Mouse (Mus musculus): ENCODE results near the gene Lst1. TPM values are rescaled to one million over a fixed set of nuclear protein-coding genes. Genes with fewer than 3 reads are reported as not detected.

Gene Lst1
- polyA plus RNA-seq, 1 experiment from 2014 or later = 10.7 TPM

DNA sequence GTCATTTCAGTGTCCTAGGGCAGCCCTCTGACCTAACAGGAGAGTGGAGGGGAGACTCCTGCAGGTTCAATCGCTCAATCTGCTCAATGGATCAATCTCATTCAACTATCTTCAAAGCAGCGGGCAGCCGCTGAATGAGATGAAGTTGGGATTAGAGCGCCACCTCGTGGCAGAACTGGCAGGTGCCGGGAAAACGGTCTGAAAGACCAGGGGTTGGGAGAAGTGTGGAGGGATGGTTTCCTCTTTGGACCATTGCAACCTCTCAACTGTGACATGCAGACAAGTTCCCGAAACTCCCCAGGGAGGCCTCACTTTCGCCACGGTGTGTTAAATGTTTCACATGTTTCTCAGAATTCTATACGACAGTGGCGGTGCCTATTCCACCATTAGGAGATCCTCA is 43.8 kb upstream of the Lst1 start:
- WGBS = 9% methylated on average over 12 of the region's 12 CpGs

DNA sequence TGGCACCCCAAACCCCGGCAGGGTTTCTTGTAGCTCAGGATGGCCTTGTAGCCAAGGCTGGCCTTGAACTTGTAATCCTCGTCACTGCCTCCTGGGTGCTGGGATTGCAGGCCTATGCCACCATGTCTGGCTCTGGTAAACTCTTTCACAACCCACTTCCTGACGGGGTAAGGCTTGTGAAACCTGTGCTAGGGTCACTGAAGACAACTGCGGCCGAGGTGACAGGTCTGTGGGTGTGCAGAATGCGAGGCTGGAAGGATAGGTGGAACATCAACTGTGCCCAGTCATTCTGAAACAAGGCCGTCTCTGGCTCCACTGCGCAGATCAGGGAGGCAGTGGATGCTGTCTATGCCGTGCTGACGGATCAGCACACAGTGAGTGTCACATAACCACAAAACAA is 42.8 kb upstream of the Lst1 start:
- ATAC-seq (ENCODE audit: low FRiP score, low TSS enrichment) = no peak

More for the DNA sequence above, 43.8 kb upstream of the Lst1 start:
- H3K9me3 ChIP-seq (ENCODE audit: low read length) = no peaks in the 10 kb centered on the region
- H3K9ac ChIP-seq (replicated peaks; ENCODE audit: low read length) = no peak overlapping the region
- H3K36me3 ChIP-seq (ENCODE audit: insufficient read depth, low read length) = peaks cover 16% of the 10 kb centered on the region
- no peak for ATAC-seq (ENCODE audit: low FRiP score, low TSS enrichment)
- H3K4me1 ChIP-seq (ENCODE audit: insufficient read depth, low read length) = peaks cover 40% of the 10 kb centered on the region
- no peak overlapping the region for H3K4me3 ChIP-seq (ENCODE audit: low read length)
- peak overlapping the region; percentile 70; the same call in 1 of the 2 replicates for H3K27ac ChIP-seq (ENCODE audit: low read length)
- H3K4me2 ChIP-seq (replicated peaks; ENCODE audit: low read depth, low read length) = peak overlapping the region; percentile 23; the same call in 1 of the 2 replicates
- no peaks in the 10 kb centered on the region for H3K27me3 ChIP-seq (ENCODE audit: insufficient read depth, low read length)

GRCm38 (mm10) chr17:35226561-35227046 is 38.4 kb upstream of the Lst1 start:
- no peak for ATAC-seq (ENCODE audit: low FRiP score, low TSS enrichment)
- 82% methylated on average over 14 of the region's 14 CpGs for whole genome bisulfite sequencing
- Histone ChIP-seq H3K27ac (ENCODE audit: low read length) (peak overlapping the region; percentile 11; the same call in 1 of the 2 replicates), H3K9me3 (ENCODE audit: low read length) (no peaks in the 10 kb centered on the region), H3K36me3 (ENCODE audit: insufficient read depth, low read length) (peaks cover 19% of the 10 kb centered on the region), H3K4me2 (replicated peaks; ENCODE audit: low read depth, low read length) (no peak overlapping the region), H3K4me1 (ENCODE audit: insufficient read depth, low read length) (peaks cover 6% of the 10 kb centered on the region; the same call in 1 of the 2 replicates), H3K9ac (replicated peaks; ENCODE audit: low read length) (no peak overlapping the region), H3K27me3 (ENCODE audit: insufficient read depth, low read length) (no peaks in the 10 kb centered on the region), H3K4me3 (ENCODE audit: low read length) (no peak overlapping the region)

More for the DNA sequence above, 42.8 kb upstream of the Lst1 start:
- Histone ChIP-seq H3K27me3 (ENCODE audit: insufficient read depth, low read length) (no peaks in the 10 kb centered on the region), H3K4me2 (replicated peaks; ENCODE audit: low read depth, low read length) (no peak overlapping the region), H3K9ac (replicated peaks; ENCODE audit: low read length) (no peak overlapping the region), H3K9me3 (ENCODE audit: low read length) (no peaks in the 10 kb centered on the region), H3K4me3 (ENCODE audit: low read length) (no peak overlapping the region), H3K4me1 (ENCODE audit: insufficient read depth, low read length) (peaks cover 37% of the 10 kb centered on the region), H3K27ac (ENCODE audit: low read length) (no peak overlapping the region), H3K36me3 (ENCODE audit: insufficient read depth, low read length) (peaks cover 16% of the 10 kb centered on the region)
- 90% methylated on average over 10 of the region's 10 CpGs for WGBS

GRCm38 (mm10) chr17:35225456-35225855 is 37.2 kb upstream of the Lst1 start:
- no peak overlapping the region for H3K4me3 ChIP-seq (ENCODE audit: low read length)
- 91% methylated on average over 5 of the region's 5 CpGs for WGBS
- no peak overlapping the region for H3K4me2 ChIP-seq (replicated peaks; ENCODE audit: low read depth, low read length)
- no peaks in the 10 kb centered on the region for H3K27me3 ChIP-seq (ENCODE audit: insufficient read depth, low read length)
- no peak overlapping the region for H3K27ac ChIP-seq (ENCODE audit: low read length)
- no peaks in the 10 kb centered on the region for H3K9me3 ChIP-seq (ENCODE audit: low read length)
- peaks cover 19% of the 10 kb centered on the region for H3K36me3 ChIP-seq (ENCODE audit: insufficient read depth, low read length)
- 0 out of 2 replicates have a peak, but pooled peaks cover 5% of the 10 kb centered on the region for H3K4me1 ChIP-seq (ENCODE audit: insufficient read depth, low read length)
- H3K9ac ChIP-seq (replicated peaks; ENCODE audit: low read length) = no peak overlapping the region
- no peak for ATAC-seq (ENCODE audit: low FRiP score, low TSS enrichment)

GRCm38 (mm10) chr17:35224641-35225040 is 36.4 kb upstream of the Lst1 start:
- Histone ChIP-seq H3K27me3 (ENCODE audit: insufficient read depth, low read length) (no peaks in the 10 kb centered on the region), H3K4me2 (replicated peaks; ENCODE audit: low read depth, low read length) (no peak overlapping the region), H3K9me3 (ENCODE audit: low read length) (no peaks in the 10 kb centered on the region), H3K4me3 (ENCODE audit: low read length) (no peak overlapping the region), H3K4me1 (ENCODE audit: insufficient read depth, low read length) (peaks cover 9% of the 10 kb centered on the region), H3K9ac (replicated peaks; ENCODE audit: low read length) (no peak overlapping the region), H3K27ac (ENCODE audit: low read length) (no peak overlapping the region), H3K36me3 (ENCODE audit: insufficient read depth, low read length) (peaks cover 22% of the 10 kb centered on the region)
- no peak for ATAC-seq (ENCODE audit: low FRiP score, low TSS enrichment)
- WGBS = 89% methylated on average over 4 of the region's 4 CpGs

GRCm38 (mm10) chr17:35222299-35222698 is 34.1 kb upstream of the Lst1 start:
- H3K4me1 ChIP-seq (ENCODE audit: insufficient read depth, low read length) = peaks cover 9% of the 10 kb centered on the region

GRCm38 (mm10) chr17:35220156-35220952 is 32.1 kb upstream of the Lst1 start, which contains the start of gene Gm16181:
TSS of gene Gm16181 (plus strand) at chr17:35220834.
- Histone ChIP-seq H3K4me2 (replicated peaks; ENCODE audit: low read depth, low read length) (no peak within 1 kb of the TSS), H3K27me3 (ENCODE audit: insufficient read depth, low read length) (no peaks in the 10 kb centered on the region), H3K4me3 (ENCODE audit: low read length) (no peak within 1 kb of the TSS), H3K4me1 (ENCODE audit: insufficient read depth, low read length) (peaks cover 9% of the 10 kb centered on the region), H3K27ac (ENCODE audit: low read length) (peak within 1 kb of the TSS; percentile 56), H3K9me3 (ENCODE audit: low read length) (no peaks in the 10 kb centered on the region), H3K9ac (replicated peaks; ENCODE audit: low read length) (peak within 1 kb of the TSS; percentile 17; the same call in 1 of the 2 replicates), H3K36me3 (ENCODE audit: insufficient read depth, low read length) (peaks cover 15% of the 10 kb centered on the region)
- 68% methylated on average over 28 of the region's 28 CpGs for WGBS
- no peak; the same call in 1 of the 2 replicates for ATAC-seq (ENCODE audit: low FRiP score, low TSS enrichment)

More at GRCm38 (mm10) chr17:35222299-35222698, 34.1 kb upstream of the Lst1 start:
- Histone ChIP-seq H3K36me3 (ENCODE audit: insufficient read depth, low read length) (peaks cover 15% of the 10 kb centered on the region), H3K27me3 (ENCODE audit: insufficient read depth, low read length) (no peaks in the 10 kb centered on the region), H3K9me3 (ENCODE audit: low read length) (no peaks in the 10 kb centered on the region), H3K4me2 (replicated peaks; ENCODE audit: low read depth, low read length) (no peak overlapping the region), H3K27ac (ENCODE audit: low read length) (no peak overlapping the region), H3K9ac (replicated peaks; ENCODE audit: low read length) (no peak overlapping the region), H3K4me3 (ENCODE audit: low read length) (no peak overlapping the region)
- WGBS = 67% methylated on average over 6 of the region's 6 CpGs
- no peak for ATAC-seq (ENCODE audit: low FRiP score, low TSS enrichment)

- no peak for ATAC-seq (ENCODE audit: low FRiP score, low TSS enrichment)
- no peak overlapping the region for H3K4me3 ChIP-seq (ENCODE audit: low read length)
- H3K4me1 ChIP-seq (ENCODE audit: insufficient read depth, low read length) = peaks cover 10% of the 10 kb centered on the region
- H3K27ac ChIP-seq (ENCODE audit: low read length) = peak overlapping the region; percentile 22; the same call in 1 of the 2 replicates
- WGBS = 68% methylated on average over 6 of the region's 6 CpGs
- H3K9me3 ChIP-seq (ENCODE audit: low read length) = no peaks in the 10 kb centered on the region
- H3K4me2 ChIP-seq (replicated peaks; ENCODE audit: low read depth, low read length) = no peak overlapping the region
- peaks cover 12% of the 10 kb centered on the region; the same call in 1 of the 2 replicates for H3K36me3 ChIP-seq (ENCODE audit: insufficient read depth, low read length)
- no peaks in the 10 kb centered on the region for H3K27me3 ChIP-seq (ENCODE audit: insufficient read depth, low read length)
- H3K9ac ChIP-seq (replicated peaks; ENCODE audit: low read length) = no peak overlapping the region
Measured at GRCm38 (mm10) chr17:35219601-35220041, 31.4 kb upstream of the Lst1 start.

DNA sequence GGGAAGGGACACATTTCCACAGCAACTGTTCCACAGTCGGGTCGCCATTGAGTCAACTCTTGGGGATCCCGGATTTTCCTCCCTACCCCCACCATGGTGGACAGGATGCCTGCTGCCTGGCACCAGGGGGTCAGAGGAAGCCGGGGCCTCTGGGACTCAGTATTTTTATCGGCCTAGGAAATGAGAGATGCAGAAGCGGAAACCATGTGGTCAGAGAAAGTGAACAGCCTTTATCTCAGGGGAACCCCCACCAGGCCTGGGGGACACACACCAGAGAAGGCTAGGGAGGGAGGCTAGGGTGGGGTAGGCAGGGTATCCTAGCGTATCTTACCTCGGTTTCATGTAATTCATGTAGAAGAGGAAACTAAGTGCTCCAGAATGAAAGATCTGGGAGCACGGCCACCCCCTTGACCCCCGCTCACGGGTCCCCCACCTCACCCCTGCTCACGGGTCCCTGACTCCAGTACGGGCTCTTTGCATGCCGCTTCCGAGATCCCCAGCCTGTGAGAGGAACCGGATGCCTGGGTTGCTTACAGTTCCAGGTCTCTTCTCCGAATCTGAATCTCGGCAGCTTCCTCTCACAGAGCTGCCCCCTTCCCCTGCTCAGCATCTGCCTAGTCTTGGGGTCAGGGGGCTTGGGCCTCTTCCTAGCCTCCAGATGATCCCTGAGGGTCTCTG is 30.4 kb upstream of the Lst1 start:
- Histone ChIP-seq H3K36me3 (ENCODE audit: insufficient read depth, low read length) (peaks cover 12% of the 10 kb centered on the region; the same call in 1 of the 2 replicates), H3K27me3 (ENCODE audit: insufficient read depth, low read length) (no peaks in the 10 kb centered on the region), H3K27ac (ENCODE audit: low read length) (peak overlapping the region; percentile 81), H3K9me3 (ENCODE audit: low read length) (no peaks in the 10 kb centered on the region), H3K4me1 (ENCODE audit: insufficient read depth, low read length) (peaks cover 13% of the 10 kb centered on the region), H3K4me3 (ENCODE audit: low read length) (no peak overlapping the region), H3K9ac (replicated peaks; ENCODE audit: low read length) (no peak overlapping the region), H3K4me2 (replicated peaks; ENCODE audit: low read depth, low read length) (no peak overlapping the region)
- peak; percentile 43; the same call in 1 of the 2 replicates for ATAC-seq (ENCODE audit: low FRiP score, low TSS enrichment)
- 66% methylated on average over 18 of the region's 18 CpGs for WGBS

All from kidney, embryonic 16.5 days (tissue).